Mouse (Mus musculus): ENCODE results near the gene Cars. TPM values are rescaled to one million over a fixed set of nuclear protein-coding genes. Genes with fewer than 3 reads are reported as not detected.
"Not testable (repeated sequence)": the region's sequence is repeated elsewhere in the genome, so short reads cannot be mapped to it uniquely, and the experiment has no call there.

Gene Cars
- 10 to 100 TPM; 35.9 to 39.4 TPM for total RNA-seq (2021)
- long read RNA-seq, experiment 1, transcript Cars-201 (23 exons, 3,222 nt) = major isoform, 17 of 38 reads
- long read RNA-seq, experiment 1, transcript Cars-202 (22 exons, 2,462 nt) = minor isoform, 15 of 38 reads
- long read RNA-seq, experiment 1, partial matches to known transcripts = 4 of 38 reads
- long read RNA-seq, experiment 1, other reads (novel, unspliced or antisense) = 2 of 38 reads
- long read RNA-seq, experiment 2, transcript Cars-201 (23 exons, 3,222 nt) = minor isoform, 27 of 71 reads
- long read RNA-seq, experiment 2, transcript Cars-202 (22 exons, 2,462 nt) = major isoform, 35 of 71 reads
- long read RNA-seq, experiment 2, partial matches to known transcripts = 4 of 71 reads
- long read RNA-seq, experiment 2, other reads (novel, unspliced or antisense) = 5 of 71 reads

GRCm38 (mm10) chr7:143599428-143600230 is at the start of gene Cars:
Cars (minus strand) TSS chr7:143600090.
- intact Hi-C loops (cut with DNase I; ENCODE audit: low total_unique reads) = no loop called here
- peak; percentile 94 for DNase-seq

- intact Hi-C loops (cut with DNase I; ENCODE audit: low total_unique reads) = no loop called here
- peak; percentile 84 for DNase-seq
These were observed 49.3 kb upstream of the Cars start, which contains the start of gene Tnfrsf22 for GRCm38 (mm10) chr7:143649034-143649768. Tnfrsf22 (minus strand) TSS chr7:143649661.

- intact Hi-C loops (cut with DNase I; ENCODE audit: low total_unique reads); DNase-seq: not testable (repeated sequence)
These were observed 44.1 kb upstream of the Cars start for GRCm38 (mm10) chr7:143643949-143644348.

GRCm38 (mm10) chr7:143636674-143637073 is 36.8 kb upstream of the Cars start:
- no peak for DNase-seq
- intact Hi-C loops (cut with DNase I; ENCODE audit: low total_unique reads) = no loop called here

- intact Hi-C loops (cut with DNase I; ENCODE audit: low total_unique reads) = no loop called here
These were observed 31.6 kb upstream of the Cars start for GRCm38 (mm10) chr7:143631503-143631902.

GRCm38 (mm10) chr7:143629501-143629900 is 29.6 kb upstream of the Cars start:
- DNase-seq = no peak
- intact Hi-C loops (cut with DNase I; ENCODE audit: low total_unique reads) = no loop called here

More at GRCm38 (mm10) chr7:143631503-143631902, 31.6 kb upstream of the Cars start:
- no peak for DNase-seq

GRCm38 (mm10) chr7:143628540-143628939 is 28.6 kb upstream of the Cars start, which contains the start of gene Tnfrsf26:
Tnfrsf26 (minus strand) TSS chr7:143628722.
- DNase-seq = no peak
- intact Hi-C loops (cut with DNase I; ENCODE audit: low total_unique reads) = no loop called here

- DNase-seq = no peak
- intact Hi-C loops (cut with DNase I; ENCODE audit: low total_unique reads) = no loop called here
These were observed 27.8 kb upstream of the Cars start for GRCm38 (mm10) chr7:143627555-143628286.

GRCm38 (mm10) chr7:143626178-143626577 is 26.3 kb upstream of the Cars start:
- intact Hi-C loops (cut with DNase I; ENCODE audit: low total_unique reads) = no loop called here
- no peak for DNase-seq

DNA sequence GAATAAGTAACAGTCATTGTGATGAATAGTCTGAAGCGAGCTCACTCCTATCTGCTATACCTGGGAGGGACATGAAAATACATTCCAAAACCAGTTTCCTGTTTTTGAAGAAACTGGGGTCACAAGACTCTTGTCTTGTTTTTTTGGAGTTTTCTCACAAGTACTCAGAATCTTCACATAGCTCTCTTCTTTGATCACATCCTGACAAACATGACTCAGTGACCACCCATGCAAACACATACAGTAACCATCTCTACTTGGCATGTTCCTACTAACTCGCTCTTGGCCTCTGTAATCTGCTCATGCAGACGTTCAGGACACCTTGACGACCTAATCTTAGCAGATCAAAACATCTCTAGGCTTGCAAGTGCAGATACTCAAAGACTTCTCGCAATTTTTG is 25.3 kb upstream of the Cars start:
- intact Hi-C loops (cut with DNase I; ENCODE audit: low total_unique reads) = no loop called here
- no peak for DNase-seq

DNA sequence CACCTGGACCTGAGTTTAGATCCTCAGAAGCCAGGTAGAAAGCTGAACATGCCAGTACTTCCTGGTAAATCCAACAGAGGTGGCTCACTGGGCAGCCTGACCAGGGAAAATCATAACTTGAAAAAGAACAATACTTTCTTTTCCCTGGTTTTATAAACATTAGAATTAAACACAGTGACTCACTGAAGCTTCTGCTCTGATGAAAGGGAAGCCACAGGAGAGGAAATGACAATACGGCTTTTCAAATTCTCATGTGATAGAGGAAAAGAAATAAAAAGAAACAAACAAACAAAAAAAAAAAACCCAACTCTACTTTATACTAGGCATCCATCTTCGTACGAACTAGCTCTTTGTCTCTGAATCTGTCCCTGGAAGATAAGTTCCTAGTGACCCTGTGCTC is 24.7 kb upstream of the Cars start:
- no peak for DNase-seq
- intact Hi-C loops (cut with DNase I; ENCODE audit: low total_unique reads) = no loop called here

- intact Hi-C loops (cut with DNase I; ENCODE audit: low total_unique reads) = no loop called here
- DNase-seq = no peak
These were observed 21.1 kb upstream of the Cars start for GRCm38 (mm10) chr7:143620951-143621350.

DNA sequence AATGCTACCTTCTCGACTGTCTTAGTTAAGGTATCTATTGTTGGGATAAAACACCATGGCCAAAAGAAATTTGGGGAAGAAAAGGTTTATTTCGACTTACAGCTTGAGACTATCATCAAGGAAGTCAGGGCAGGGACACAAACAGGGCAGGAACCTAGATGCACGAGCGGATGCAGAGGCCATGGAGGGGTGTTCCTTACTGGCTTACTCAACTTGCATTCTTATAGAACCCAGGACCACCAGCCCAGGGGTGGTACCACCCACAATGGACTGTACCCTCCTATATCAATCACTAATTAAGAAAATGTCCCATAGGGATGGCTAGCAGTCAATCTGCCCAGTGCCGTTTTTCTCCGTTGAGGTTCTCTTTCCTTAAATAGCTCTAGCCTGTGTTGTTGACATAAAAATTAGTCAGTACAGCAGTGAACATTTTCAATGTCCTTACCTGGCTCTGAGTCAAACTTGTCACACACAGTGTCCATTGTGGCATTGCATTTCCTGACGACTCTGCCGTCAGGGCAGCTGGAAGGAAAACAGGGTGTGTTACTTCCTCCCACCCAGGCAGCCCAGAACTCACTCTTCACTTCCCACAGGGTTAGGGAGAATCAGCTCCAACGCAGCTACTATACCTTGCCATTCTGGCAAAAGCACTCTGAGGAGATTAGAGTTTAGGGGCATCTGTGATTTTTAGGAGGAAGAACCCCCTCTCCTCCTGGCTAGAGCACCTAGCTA is 14.7 kb upstream of the Cars start:
- DNase-seq = no peak
- intact Hi-C loops (cut with DNase I; ENCODE audit: low total_unique reads) = no loop called here

- DNase-seq = no peak
- intact Hi-C loops (cut with DNase I; ENCODE audit: low total_unique reads) = no loop called here
These were observed 12.3 kb upstream of the Cars start for GRCm38 (mm10) chr7:143612215-143612614.

- DNase-seq = no peak
- intact Hi-C loops (cut with DNase I; ENCODE audit: low total_unique reads) = no loop called here
These were observed 5.4 kb upstream of the Cars start for GRCm38 (mm10) chr7:143605321-143605720.

- no peak for DNase-seq
- intact Hi-C loops (cut with DNase I; ENCODE audit: low total_unique reads) = no loop called here
These were observed 5.0 kb upstream of the Cars start for GRCm38 (mm10) chr7:143604889-143605288.

- no peak for DNase-seq
- intact Hi-C loops (cut with DNase I; ENCODE audit: low total_unique reads) = no loop called here
These were observed 1.8 kb upstream of the Cars start for GRCm38 (mm10) chr7:143601705-143602104.

DNA sequence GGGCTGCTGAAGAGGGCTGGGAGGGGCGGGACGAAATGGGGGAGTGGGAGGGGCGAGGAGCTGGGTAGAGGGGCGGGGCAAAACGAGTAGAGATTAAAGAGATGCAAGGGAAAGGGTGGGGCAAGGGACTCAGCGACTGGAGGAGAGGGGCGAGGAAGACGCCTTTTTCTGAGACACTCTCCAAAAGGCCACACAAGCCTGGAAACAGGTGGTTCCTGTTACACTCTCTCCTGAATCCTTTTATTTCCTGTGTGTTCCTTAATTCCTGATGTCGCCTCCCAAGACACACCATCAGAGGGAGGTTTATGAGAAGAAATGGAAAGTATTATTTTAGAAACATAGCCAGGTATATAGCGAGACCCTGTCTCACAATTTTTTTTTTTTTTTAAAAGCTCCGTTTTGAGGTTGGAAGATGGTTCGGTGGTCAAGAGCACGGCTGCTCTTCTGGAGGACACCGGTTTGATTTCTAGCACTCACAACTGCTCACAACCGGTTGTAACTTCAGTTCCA is 396 bp upstream of the Cars start:
- intact Hi-C loops (cut with DNase I; ENCODE audit: low total_unique reads) = no loop called here
- DNase-seq = no peak

Data from gastrocnemius, postnatal 14 days (tissue).